In the genomic region with DNA sequence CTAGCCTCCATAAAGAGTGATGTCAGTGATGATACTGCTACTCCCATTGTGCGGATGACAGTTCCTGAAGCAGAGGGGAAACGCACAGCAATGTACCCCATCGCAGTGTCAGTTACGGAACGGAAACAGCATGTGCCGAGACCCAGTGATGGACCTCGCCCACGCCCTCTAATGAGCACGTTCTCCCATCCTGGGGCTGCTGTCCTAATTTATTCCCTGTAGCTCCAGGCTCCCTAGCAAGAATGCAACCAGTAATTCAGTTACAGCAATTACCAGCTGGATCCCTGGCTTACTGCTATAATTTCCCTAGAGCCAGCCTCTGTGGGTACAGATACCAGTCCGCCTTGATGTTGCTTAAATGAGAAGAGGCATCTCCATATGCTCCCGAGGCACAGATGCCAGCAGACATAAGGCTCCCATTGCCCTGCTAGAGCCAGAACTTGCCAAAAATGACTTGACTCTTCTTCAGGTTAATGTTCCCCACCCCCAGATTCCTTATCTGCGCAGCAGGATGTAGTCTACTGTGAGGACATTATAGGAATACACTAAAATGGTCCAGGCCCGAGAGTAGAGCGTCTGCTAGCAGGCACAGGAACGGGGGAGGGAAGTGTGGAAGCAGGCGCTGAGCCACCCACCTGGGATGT, we compare ENCODE assay signal across 10 mouse cellular contexts.
DNase-seq lines count a peak whose midpoint lies in the region; ATAC-seq lines count a peak whose summit lies in the region.
"Had no signal": no experiment of that assay in that cellular context is flagged by ENCODE, and none has a peak within 500 bp of the region (broad histone marks: within the 10 kb centered on the region; RNA-seq: fewer than 3 reads in every experiment).

No protein-coding gene starts in this region.

- no peak overlapping the region for H3K9ac ChIP-seq in hindbrain, embryonic 15.5 days

- ATAC-seq in hindbrain, embryonic 15.5 days (ENCODE audit: low FRiP score, low read depth) = peak; percentile 51; the same call in 1 of the 2 replicates
- ATAC-seq: activated CD4-positive, CD25-positive, alpha-beta regulatory T cell, adult 4 months had no signal

- H3K4me2 ChIP-seq in hindbrain, embryonic 15.5 days = no peak overlapping the region

- no peak overlapping the region for H3K27ac ChIP-seq in hindbrain, embryonic 15.5 days (replicated peaks)

- H3K9me3 ChIP-seq in hindbrain, embryonic 15.5 days = no peaks in the 10 kb centered on the region

- WGBS in hindbrain, embryonic 15.5 days = 65% methylated on average over 16 of the region's 16 CpGs

- H3K4me3 ChIP-seq in hindbrain, embryonic 15.5 days = no peak overlapping the region
- H3K4me3 ChIP-seq: erythroblast, embryonic 14.5 days had no signal

- intact Hi-C loops in left cerebral cortex, postnatal 14 days (cut with DNase I) = no loop called here

- H3K4me1 ChIP-seq in hindbrain, embryonic 15.5 days (replicated peaks) = peaks cover 8% of the 10 kb centered on the region; the same call in 1 of the 2 replicates

- H3K36me3 ChIP-seq in hindbrain, embryonic 15.5 days = no peaks in the 10 kb centered on the region

- peak; percentile 82 for DNase-seq in right cerebral cortex, adult 18-20 months
- DNase-seq in right cerebral cortex, postnatal 4 days = no peak
- peak; percentile 65 to 80 for DNase-seq in left cerebral cortex, postnatal 14 days (ENCODE audit: low spot score in 2 of 2)
- DNase-seq in telencephalon, adult 2 months (ENCODE audit: low read depth, low spot score) = peak; percentile 96
- no peak for DNase-seq in thymus, postnatal 25 days
- DNase-seq in urinary bladder, adult 2 months (ENCODE audit: low spot score) = no peak
- DNase-seq in cerebellum, adult 9-11 months = no peak

- no peaks in the 10 kb centered on the region for H3K27me3 ChIP-seq in hindbrain, embryonic 15.5 days

Comparison
In these comparisons a context has a peak if more than half of its experiments do, and no peak if none do; other contexts are left out.
1. DNase-seq: peak in right cerebral cortex, adult 18-20 months (single experiment), left cerebral cortex, postnatal 14 days (2 of 2) and telencephalon, adult 2 months (single experiment); none in right cerebral cortex, postnatal 4 days (single experiment), thymus, postnatal 25 days (single experiment), urinary bladder, adult 2 months (single experiment) and cerebellum, adult 9-11 months (single experiment).